Mouse (Mus musculus): ENCODE measurements around the gene Egfl7.

Egfl7 gene

GRCm38 (mm10) chr2:26570034-26570433 lies 9.8 kb upstream of the Egfl7 start:
- peak; percentile 68 for DNase-seq (ENCODE audit: low read depth, low spot score)

- DNase-seq (ENCODE audit: low read depth, low spot score) = no peak
Observed at GRCm38 (mm10) chr2:26571400-26571799, 8.4 kb upstream of the Egfl7 start.

GRCm38 (mm10) chr2:26571826-26572225 lies 8.0 kb upstream of the Egfl7 start:
- no peak for DNase-seq (ENCODE audit: low read depth, low spot score)

- no peak for DNase-seq (ENCODE audit: low read depth, low spot score)
Observed at GRCm38 (mm10) chr2:26573396-26573795, 6.4 kb upstream of the Egfl7 start.

GRCm38 (mm10) chr2:26573807-26574206 lies 6.0 kb upstream of the Egfl7 start:
- DNase-seq (ENCODE audit: low read depth, low spot score) = no peak

GRCm38 (mm10) chr2:26574862-26575261 lies 5.0 kb upstream of the Egfl7 start:
- no peak for DNase-seq (ENCODE audit: low read depth, low spot score)

- no peak for DNase-seq (ENCODE audit: low read depth, low spot score)
Observed at GRCm38 (mm10) chr2:26575378-26575777, 4.4 kb upstream of the Egfl7 start.

GRCm38 (mm10) chr2:26575865-26576264 lies 3.9 kb upstream of the Egfl7 start:
- no peak for DNase-seq (ENCODE audit: low read depth, low spot score)

GRCm38 (mm10) chr2:26576462-26576861 lies 3.4 kb upstream of the Egfl7 start:
- no peak for DNase-seq (ENCODE audit: low read depth, low spot score)

- DNase-seq (ENCODE audit: low read depth, low spot score) = peak; percentile 24
Observed at GRCm38 (mm10) chr2:26578369-26578768, 1.4 kb upstream of the Egfl7 start.

GRCm38 (mm10) chr2:26580751-26581150 lies 937 bp downstream of the Egfl7 start:
- no peak for DNase-seq (ENCODE audit: low read depth, low spot score)

GRCm38 (mm10) chr2:26582203-26582602 lies 2.4 kb downstream of the Egfl7 start:
- no peak for DNase-seq (ENCODE audit: low read depth, low spot score)

GRCm38 (mm10) chr2:26582741-26583140 lies 2.9 kb downstream of the Egfl7 start:
- DNase-seq (ENCODE audit: low read depth, low spot score) = no peak

GRCm38 (mm10) chr2:26583640-26584039 lies 3.8 kb downstream of the Egfl7 start:
- DNase-seq (ENCODE audit: low read depth, low spot score) = no peak

GRCm38 (mm10) chr2:26585713-26586112 lies 5.9 kb downstream of the Egfl7 start:
- no peak for DNase-seq (ENCODE audit: low read depth, low spot score)

GRCm38 (mm10) chr2:26586294-26587043 lies 6.7 kb downstream of the Egfl7 start, which contains the start of gene Gm20532:
Gene Gm20532, plus strand, starts transcription at chr2:26586639.
- peak; percentile 73 for DNase-seq (ENCODE audit: low read depth, low spot score)

GRCm38 (mm10) chr2:26587044-26587405 lies 7.2 kb downstream of the Egfl7 start:
- DNase-seq (ENCODE audit: low read depth, low spot score) = peak; percentile 23

- no peak for DNase-seq (ENCODE audit: low read depth, low spot score)
Observed at GRCm38 (mm10) chr2:26588573-26588972, 8.8 kb downstream of the Egfl7 start.

GRCm38 (mm10) chr2:26589284-26589683 lies 9.5 kb downstream of the Egfl7 start:
- no peak for DNase-seq (ENCODE audit: low read depth, low spot score)

GRCm38 (mm10) chr2:26590282-26590681 lies 10.5 kb downstream of the Egfl7 start:
- DNase-seq (ENCODE audit: low read depth, low spot score) = no peak

GRCm38 (mm10) chr2:26590962-26591361 lies 11.1 kb downstream of the Egfl7 start:
- no peak for DNase-seq (ENCODE audit: low read depth, low spot score)

GRCm38 (mm10) chr2:26591416-26591815 lies 11.6 kb downstream of the Egfl7 start:
- no peak for DNase-seq (ENCODE audit: low read depth, low spot score)

GRCm38 (mm10) chr2:26593211-26594021 lies 13.6 kb downstream of the Egfl7 start:
- DNase-seq (ENCODE audit: low read depth, low spot score) = no peak

Measured in forelimb bud, embryonic 11.5 days (tissue).